Mouse (Mus musculus) urinary bladder, postnatal 4 days (tissue): ENCODE data around the gene Ehd4.

ENCODE experiments used
- DNase-seq, 2 experiments: peaks; one replicate each; pipeline ENCODE4 v3.0.0; 2021 to 2022; ENCODE audit warnings: low spot score in 2 of 2

Ehd4 gene

GRCm38 (mm10) chr2:120074096-120074495, 80.3 kb downstream of the Ehd4 start:
- DNase-seq, result no peak

- DNase-seq, result no peak
Observed at GRCm38 (mm10) chr2:120069466-120069990, 84.9 kb downstream of the Ehd4 start.

- DNase-seq, result peak in 1 of 2 experiments; percentile 43
Observed at GRCm38 (mm10) chr2:120068555-120069465, 85.6 kb downstream of the Ehd4 start.

- no peak for DNase-seq
Observed at GRCm38 (mm10) chr2:120066224-120066623, 88.2 kb downstream of the Ehd4 start.

- no peak for DNase-seq
Observed at GRCm38 (mm10) chr2:120065243-120065642, 89.2 kb downstream of the Ehd4 start.

GRCm38 (mm10) chr2:120064639-120065038, 89.8 kb downstream of the Ehd4 start:
- no peak for DNase-seq

- no peak for DNase-seq
Observed at GRCm38 (mm10) chr2:120062248-120062647, 92.2 kb downstream of the Ehd4 start.

GRCm38 (mm10) chr2:120060651-120061050, 93.8 kb downstream of the Ehd4 start:
- no peak for DNase-seq

GRCm38 (mm10) chr2:120060190-120060589, 94.2 kb downstream of the Ehd4 start:
- DNase-seq, result no peak

GRCm38 (mm10) chr2:120059466-120059865, 94.9 kb downstream of the Ehd4 start:
- DNase-seq, result no peak

- DNase-seq, result no peak
Observed at GRCm38 (mm10) chr2:120058818-120059217, 95.6 kb downstream of the Ehd4 start.

- DNase-seq, result no peak
Observed at GRCm38 (mm10) chr2:120055923-120056322, 98.5 kb downstream of the Ehd4 start.

GRCm38 (mm10) chr2:120054771-120055552, 99.4 kb downstream of the Ehd4 start:
- DNase-seq, result no peak

- DNase-seq, result no peak
Observed at GRCm38 (mm10) chr2:120051405-120051804, 103.0 kb downstream of the Ehd4 start.

- DNase-seq, result no peak
Observed at GRCm38 (mm10) chr2:120049632-120050274, 104.7 kb downstream of the Ehd4 start.

- no peak for DNase-seq
Observed at GRCm38 (mm10) chr2:120048173-120048572, 106.2 kb downstream of the Ehd4 start.

- no peak for DNase-seq
Observed at GRCm38 (mm10) chr2:120046486-120047310, 107.7 kb downstream of the Ehd4 start.

GRCm38 (mm10) chr2:120044676-120045075, 109.7 kb downstream of the Ehd4 start:
- DNase-seq, result no peak

- no peak for DNase-seq
Observed at GRCm38 (mm10) chr2:120044101-120044603, 110.3 kb downstream of the Ehd4 start.

GRCm38 (mm10) chr2:120040991-120041390, 113.4 kb downstream of the Ehd4 start:
- no peak for DNase-seq
